Mouse (Mus musculus) urinary bladder, postnatal 4 days (tissue): ENCODE measurements at regions not wholly inside any gene's neighbourhood (a gene's known extent, or its start where the extent isn't known, plus 50 kb on each side); places are given as distances from the start of the nearest gene placed in this dataset.
A peak's percentile ranks its signal among the peaks of the same experiment; 100 is the strongest.

Experiments used
- DNase-seq, 2 experiments: peaks; one replicate each; pipeline ENCODE4 v3.0.0; 2021 to 2022; ENCODE audit warnings: low spot score in 2 of 2

GRCm38 (mm10) chr2:57613243-57613642, 375.8 kb downstream of the Gpd2 start:
- no peak for DNase-seq

GRCm38 (mm10) chr2:57614587-57614991, 377.2 kb downstream of the Gpd2 start:
- DNase-seq: no peak

DNA sequence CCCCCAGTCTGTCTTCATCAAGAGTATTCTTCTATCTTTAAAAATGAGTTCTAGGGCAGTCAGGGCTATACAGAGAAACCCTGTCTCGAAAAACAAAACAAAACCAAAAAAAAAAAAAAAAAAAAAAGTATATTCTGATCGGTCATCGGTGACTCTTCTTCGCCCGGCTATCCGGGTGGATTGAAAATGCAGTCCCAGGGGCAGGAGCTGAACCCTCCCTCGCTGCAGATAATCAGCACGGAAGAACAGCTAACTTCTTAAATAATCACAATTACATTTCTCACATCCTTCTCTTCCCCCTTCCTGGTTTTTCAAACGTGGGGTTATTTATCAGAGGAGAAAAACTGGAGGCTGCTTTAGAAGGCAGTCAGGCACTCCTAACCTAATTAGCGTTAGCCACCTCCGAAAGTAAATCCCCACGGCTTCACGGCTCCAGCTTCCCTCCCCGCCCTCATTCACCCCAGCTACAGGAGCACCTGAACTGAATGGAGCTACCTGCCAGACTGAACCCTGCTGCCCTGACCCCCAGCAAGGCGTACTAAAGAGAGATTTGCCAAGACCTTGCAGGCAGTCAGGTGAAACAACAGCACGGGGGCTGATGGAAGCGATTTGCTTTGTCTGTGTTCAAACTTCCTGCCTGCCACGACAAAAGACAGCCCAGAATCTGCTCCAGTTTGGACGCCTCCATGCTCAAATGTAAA, 379.2 kb downstream of the Gpd2 start:
- DNase-seq: no peak

- no peak for DNase-seq
Measured at GRCm38 (mm10) chr2:57617258-57617657, 379.8 kb downstream of the Gpd2 start.

DNA sequence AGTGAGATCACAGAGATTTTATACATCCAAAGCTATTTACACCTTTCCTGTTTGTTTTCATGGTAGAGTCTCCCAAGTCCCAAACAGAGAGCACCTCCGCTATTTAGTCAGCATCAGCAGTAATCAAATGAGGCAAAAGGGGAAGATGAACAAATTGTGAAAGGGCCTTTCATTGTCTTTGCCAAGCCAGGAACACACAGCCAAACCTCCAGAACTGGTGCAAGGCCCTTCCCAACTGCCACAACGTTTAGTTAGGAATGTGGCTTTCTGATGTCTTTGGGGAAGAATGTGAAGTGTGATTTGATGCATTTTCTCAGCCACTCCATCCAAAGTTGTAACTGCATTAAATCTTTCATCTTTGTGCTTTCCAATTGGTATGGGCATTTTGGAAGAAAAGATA, 353.6 kb upstream of the Galnt5 start:
- DNase-seq: no peak

DNA sequence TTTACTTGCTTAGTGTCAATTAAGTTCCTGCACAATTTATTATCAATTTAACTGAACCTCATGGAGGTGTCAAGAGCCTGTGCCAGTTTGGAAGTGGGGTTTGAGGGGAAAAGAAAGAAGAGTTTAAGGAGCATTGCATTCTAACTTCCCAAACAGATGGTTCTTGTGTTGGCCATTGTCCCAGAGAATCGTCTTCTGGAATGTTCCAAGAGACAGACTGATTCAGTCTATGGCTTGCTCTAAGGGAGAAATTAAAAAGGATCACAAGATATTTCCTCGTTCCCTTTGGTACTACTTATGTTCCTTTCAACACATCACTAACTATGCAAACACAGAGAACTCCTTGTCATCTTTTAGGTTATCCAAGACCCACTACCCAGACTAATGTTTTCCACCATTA, 353.1 kb upstream of the Galnt5 start:
- no peak for DNase-seq

DNA sequence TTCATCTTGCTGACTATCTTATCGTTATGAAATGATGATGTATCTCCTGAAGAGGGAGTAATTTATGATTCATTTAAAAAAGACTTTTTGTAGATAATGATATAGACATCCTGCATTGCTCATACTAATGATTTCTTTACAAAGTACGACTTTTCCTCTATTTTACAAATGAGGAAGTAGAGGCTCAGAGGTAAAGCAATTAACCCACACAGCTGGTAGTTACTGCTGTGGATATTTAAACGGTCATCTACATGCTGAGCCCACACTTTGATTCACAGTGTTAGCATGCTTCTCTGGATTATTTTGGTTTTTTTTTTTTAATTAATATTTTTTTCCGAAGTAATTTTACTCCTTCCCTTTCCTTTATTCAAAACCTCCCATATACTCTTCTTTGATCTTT, 348.7 kb upstream of the Galnt5 start:
- no peak for DNase-seq

DNA sequence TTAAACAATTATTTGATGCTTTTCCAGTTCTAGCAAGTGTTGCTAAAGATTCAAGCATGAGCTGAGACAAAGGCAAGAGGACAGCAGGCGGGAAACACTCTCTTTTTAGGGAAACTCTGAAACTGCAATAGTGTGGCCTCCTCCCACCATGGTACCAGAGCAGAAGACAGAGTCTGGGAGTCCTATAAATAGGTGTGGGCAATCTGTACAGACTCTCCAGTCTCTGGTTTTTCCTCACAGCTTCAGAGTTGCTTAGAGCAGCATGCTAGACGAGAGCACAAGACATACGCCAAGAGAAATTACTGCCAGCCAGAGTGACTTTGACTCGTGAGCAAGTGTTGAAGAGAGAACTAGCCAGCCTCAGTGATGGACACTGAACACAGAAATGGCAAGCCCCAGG, 340.3 kb upstream of the Galnt5 start:
- DNase-seq: no peak

GRCm38 (mm10) chr2:57661838-57662237, 335.8 kb upstream of the Galnt5 start:
- no peak for DNase-seq

DNA sequence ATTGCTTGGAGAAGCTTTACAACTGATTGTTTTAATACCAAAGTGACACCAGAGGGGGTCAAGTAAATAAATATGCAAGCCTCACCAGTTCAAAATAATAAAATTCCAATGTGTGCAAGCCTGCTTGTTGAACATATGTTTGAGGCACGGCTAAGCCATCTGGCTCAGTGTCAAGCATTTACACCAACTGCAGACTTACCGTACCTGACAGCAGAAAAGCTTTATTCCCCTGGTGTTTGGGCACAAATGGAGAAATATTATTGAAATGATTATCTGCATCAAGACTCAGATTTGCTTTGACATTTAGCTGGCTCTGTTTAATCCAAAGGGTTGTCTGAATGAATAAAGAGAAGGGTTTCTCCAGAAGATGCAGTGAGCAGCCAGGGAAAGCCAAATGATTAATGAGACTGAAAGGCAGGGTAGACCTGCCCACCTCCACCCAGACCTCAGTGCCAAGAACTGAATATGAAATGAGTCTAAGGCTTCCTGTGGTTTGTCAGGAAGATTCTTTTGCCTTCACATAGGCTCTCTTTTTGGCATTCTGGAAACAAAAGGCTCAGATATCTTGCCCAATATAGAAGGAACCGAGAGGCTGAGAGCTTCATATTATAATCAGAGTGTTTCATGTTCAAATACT, 325.6 kb upstream of the Galnt5 start:
- DNase-seq: no peak

DNA sequence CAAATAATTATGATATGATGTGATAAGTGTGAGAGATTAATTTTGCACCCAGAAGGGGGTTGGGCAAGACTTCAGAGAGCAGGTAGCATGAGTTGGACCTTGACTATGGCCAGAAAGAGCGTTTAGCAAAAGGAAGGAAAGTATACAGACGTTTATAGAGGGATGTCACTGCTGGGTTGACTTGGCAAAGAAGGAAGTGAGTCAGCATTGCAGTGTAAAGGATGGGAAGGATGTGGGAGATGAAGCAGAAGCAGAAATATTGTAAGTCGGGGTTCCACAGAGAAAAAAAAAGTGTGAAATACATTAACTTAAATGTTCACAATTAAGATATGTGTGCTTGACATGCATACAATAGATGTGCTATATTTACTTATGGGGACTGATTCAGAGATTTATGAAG, 307.8 kb upstream of the Galnt5 start:
- no peak for DNase-seq

GRCm38 (mm10) chr2:57696992-57697772, 300.5 kb upstream of the Galnt5 start:
- DNase-seq: no peak

DNA sequence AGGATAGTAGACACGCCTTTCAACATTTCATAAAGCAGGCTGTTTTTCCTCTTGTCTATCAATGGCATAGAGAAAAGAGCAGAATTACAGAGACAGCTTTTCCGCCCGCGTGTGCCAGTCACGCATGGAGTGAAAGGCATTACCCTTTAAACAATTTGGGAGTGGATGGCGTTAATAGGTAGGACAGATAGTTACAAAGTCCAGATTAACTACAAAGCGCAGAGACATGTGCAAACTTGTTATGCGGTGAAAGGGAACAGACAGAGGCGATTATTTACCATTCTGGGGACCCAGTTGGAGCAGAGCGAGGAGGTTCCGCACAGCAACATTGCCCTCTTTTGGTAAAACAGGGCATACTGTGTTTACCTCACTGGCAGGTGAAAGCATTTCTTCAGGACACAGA, 299.0 kb upstream of the Galnt5 start:
- DNase-seq: peak in 1 of 2 experiments; percentile 17

DNA sequence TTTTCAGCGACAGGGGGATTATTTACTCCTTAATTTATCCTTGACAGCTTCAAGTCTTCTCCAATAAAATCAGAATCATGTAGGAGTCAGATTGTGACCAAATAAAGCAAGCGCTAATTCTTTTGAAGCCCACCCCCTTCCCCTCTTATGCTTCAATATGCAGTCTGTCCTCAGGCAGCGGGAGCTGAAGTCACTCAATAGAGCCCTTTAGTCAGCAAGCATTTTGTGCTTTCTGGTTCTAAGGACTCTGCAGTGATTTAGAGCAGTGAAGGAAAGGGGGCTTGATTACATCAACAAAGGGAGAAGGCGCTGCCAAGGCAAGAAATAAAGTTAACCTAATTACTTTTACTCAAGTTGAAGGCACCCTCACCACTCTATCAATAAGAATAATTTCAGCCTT, 298.5 kb upstream of the Galnt5 start:
- no peak for DNase-seq

DNA sequence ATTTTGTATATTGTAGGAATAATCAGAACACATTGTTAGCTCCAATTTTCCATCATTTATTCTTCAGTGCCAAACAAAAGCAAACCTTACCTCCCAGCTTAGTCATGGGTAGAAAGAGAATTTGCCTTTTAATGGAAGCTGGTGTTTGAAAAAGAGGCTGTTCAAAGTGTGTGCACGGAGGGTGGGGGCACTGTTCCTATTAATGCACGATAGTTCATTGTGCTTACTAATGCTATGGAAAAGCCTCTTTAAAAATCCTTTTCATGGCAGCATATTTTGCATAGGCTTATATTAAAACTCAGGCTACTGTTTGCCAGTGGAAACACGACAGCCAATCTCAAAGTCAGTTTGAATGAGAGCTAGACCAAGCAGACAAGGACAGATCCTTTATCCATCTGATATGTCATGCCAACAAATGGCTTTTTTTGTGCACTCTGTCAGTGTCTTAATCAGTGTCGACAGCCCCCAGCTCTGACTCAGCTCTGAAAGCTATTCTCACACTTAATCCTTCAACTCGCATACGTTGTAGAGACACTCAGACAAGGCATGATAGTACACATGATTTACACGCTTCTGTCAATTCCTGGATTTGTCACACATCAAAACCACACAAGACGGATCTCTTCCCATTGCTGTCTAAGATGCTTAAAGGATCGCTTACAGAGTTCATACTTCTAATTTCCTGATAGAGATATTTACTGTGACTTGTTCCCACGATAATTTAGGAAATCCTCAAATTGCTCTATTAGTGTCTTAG, 280.8 kb upstream of the Galnt5 start:
- no peak for DNase-seq
